Mouse (Mus musculus) thymus, adult 2 months (tissue): ENCODE results near the gene Trabd2b.

ENCODE experiments used
- CTCF ChIP-seq: fragments of 200-500 bp; IDR thresholded peaks from 2 replicates; pipeline ENCODE4 v1.5.1; 2012; ENCODE audit warnings: mild to moderate bottlenecking, control low read depth, low read length, moderate library complexity, borderline replicate concordance; ENCODE audit not compliant: control insufficient read depth, poor library complexity, insufficient read depth; ENCODE audit errors: extremely low read depth
- POLR2A ChIP-seq: fragments of 200-500 bp; IDR thresholded peaks from 2 replicates; pipeline ENCODE4 v1.6.1; 2012; ENCODE audit warnings: mild to moderate bottlenecking, low read length, control low read depth, moderate library complexity; ENCODE audit not compliant: control insufficient read depth, poor library complexity, insufficient read depth; ENCODE audit errors: extremely low read depth

DNA sequence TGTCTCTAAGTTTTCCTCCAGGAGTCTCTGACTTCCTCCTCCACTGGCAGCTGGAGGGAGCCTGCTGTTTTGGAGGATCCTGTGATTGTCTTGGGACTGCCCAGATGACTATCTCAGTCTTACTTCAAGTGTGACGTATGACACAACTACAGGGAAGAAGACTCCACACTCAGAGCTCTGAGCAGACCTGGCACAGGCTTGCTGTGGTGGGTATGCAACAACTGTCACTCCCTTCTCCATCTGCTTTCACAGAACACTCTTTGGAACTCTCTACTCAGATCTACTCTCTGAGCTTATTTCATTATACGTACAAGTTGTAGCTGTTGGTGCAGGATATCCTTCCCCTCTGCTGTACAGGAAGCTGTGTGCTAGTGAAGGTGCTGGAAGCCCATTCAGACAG lies 251.4 kb downstream of the Trabd2b start:
- TF ChIP-seq POLR2A = no peak
- TF ChIP-seq CTCF = no peak
